Mouse (Mus musculus): ENCODE data around the gene Smarca4.
"Not testable (repeated sequence)": the region's sequence is repeated elsewhere in the genome, so short reads cannot be mapped to it uniquely, and the experiment has no call there.

Gene Smarca4

GRCm38 (mm10) chr9:21653253-21653652, 37.3 kb downstream of the Smarca4 start:
- no peak for DNase-seq (ENCODE audit: extremely low spot score, low spot score)

DNA sequence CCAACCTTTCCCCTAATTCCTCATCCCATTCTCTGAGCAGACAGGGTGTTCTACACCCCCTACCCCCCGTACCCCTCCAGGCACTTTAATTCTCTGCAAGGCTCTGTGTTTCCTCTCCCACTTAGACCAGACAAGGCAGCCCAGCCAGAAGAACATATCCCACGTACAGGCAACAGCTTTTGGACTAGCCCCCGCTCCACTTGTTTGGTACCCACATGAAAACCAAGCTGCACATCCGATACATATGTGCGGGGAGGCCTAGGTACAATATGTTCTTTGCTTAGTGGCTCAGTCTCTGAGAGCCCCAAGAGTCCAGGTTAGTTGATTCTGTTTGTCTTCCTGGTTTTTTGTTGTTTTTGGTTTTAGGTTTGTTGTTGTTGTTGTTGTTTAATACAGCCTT, 46.1 kb downstream of the Smarca4 start:
- no peak for DNase-seq (ENCODE audit: extremely low spot score, low spot score)

- no peak for DNase-seq (ENCODE audit: extremely low spot score, low spot score)
Measured at GRCm38 (mm10) chr9:21668946-21669345, 53.0 kb downstream of the Smarca4 start.

GRCm38 (mm10) chr9:21670354-21670753, 54.4 kb downstream of the Smarca4 start:
- no peak for DNase-seq (ENCODE audit: extremely low spot score, low spot score)

- DNase-seq (ENCODE audit: extremely low spot score, low spot score): no peak
Measured at GRCm38 (mm10) chr9:21671753-21672152, 55.8 kb downstream of the Smarca4 start.

- no peak for DNase-seq (ENCODE audit: extremely low spot score, low spot score)
Measured at GRCm38 (mm10) chr9:21677706-21678105, 61.7 kb downstream of the Smarca4 start.

DNA sequence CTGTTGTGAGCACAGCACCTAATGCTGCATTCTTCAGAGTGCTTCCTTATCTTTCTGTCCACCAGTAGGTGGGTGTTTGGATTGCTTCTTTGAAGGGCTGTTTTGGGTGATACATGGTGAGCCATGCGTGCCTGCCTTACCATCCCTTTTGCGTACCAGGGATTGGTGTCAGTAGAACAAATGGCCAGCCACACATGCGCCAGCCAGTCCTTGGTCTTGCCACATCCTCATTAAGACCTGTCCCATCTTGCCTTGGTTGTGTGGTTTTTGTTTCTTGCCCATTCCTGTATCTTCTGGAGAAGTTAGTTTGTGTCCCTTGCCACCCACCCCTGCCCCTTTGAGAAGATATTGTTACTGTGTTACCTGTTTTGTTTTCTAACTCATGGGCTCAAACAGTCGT, 64.5 kb downstream of the Smarca4 start:
- no peak for DNase-seq (ENCODE audit: extremely low spot score, low spot score)

- DNase-seq (ENCODE audit: extremely low spot score, low spot score): no peak
Measured at GRCm38 (mm10) chr9:21682827-21683226, 66.9 kb downstream of the Smarca4 start.

DNA sequence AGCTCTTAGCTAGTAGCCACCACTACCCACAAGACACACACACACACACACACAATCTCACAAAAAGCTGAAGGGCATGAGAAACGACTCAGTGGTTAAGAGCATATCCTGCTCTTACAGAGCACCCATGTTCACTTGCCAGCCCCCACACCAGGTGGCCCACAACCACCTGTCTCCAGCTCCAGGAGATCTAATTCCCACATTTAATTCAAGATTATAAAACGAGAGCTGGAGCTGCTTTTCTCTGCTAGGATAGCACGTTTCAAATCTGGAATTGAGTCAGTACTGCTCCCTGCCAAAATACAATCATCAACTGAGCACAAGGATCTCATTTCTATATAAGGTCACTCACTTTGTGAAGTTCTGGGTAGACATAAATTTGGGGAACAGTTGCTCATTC, 67.9 kb downstream of the Smarca4 start:
- DNase-seq (ENCODE audit: extremely low spot score, low spot score): no peak

DNA sequence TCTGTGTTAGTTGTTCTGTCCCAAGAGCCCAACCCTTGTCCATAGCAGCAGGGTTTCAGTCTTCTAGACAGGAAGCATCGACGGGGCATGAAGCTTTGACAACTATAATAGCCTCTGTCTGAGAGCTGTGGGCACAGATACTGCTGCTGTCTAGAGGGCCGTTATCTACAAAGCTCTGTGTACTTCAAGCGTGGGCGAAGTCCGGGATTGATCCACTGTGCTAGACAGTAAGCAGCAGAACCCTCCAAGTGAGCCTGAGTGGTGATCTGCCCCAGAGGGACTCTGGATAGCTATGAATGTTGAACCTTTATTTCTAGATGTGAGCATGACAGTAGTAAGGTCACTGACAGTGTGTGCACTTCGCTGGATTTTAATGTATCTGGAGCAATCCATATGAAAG, 72.6 kb downstream of the Smarca4 start:
- no peak for DNase-seq (ENCODE audit: extremely low spot score, low spot score)

DNA sequence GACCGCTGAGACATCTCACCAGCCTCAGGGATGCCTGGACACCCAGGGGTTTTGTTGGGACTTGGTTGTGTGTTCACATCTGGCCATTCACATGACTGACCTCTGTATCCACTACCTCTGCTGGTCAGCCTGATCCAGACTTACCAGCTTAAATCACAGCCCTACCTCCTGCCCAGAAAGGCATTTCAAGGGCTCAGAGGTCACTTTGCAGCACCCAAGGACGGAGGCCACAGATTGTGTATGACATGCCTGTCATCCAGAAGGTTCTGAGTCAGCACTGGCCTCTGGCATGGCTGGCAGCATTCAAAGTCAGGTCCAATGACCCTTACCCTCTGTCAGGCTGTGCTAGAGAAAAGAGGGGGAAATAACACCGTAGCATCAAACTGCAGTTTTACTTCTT, 74.1 kb downstream of the Smarca4 start:
- no peak for DNase-seq (ENCODE audit: extremely low spot score, low spot score)

- peak; percentile 34 for DNase-seq (ENCODE audit: extremely low spot score, low spot score)
Measured at GRCm38 (mm10) chr9:21691862-21692261, 75.9 kb downstream of the Smarca4 start.

DNA sequence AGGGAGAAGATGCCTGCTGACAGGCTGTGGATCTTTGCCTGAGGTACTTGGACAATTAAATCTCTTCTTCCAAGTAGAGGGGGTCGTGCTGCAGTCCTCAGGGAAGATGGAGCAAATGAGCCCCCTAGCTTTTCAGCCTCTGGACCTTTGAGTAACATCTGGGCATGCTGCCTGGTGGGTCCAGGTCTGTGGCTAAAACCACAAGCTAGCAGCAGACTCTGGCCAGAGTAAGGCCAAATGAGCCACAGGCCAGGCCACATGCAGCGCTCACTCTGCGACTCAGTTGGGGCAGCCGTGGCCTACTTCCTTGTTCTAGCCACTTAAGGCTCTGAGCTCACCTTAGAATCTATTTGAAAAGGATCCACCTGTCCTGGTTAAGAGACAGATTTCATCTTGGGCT, 76.5 kb downstream of the Smarca4 start:
- no peak for DNase-seq (ENCODE audit: extremely low spot score, low spot score)

DNA sequence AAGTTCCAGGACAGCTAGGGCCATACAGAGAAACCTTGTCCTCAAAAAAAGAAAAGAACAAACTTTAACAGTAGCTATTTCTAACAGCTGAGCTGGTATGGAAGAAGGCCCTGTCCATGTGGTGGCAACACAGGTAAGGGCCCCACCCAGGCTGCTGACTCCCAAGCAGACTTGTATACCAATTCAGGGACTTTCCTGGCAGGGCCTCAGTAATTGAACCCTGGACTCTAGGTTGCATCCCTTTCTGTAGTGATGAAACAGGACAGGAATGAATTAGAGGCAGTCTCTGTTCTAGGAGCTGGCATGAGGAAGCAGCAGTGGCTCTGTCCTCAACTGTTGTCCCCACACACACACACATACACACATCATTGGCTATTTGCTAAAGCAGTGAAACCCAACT, 78.1 kb downstream of the Smarca4 start:
- DNase-seq (ENCODE audit: extremely low spot score, low spot score): no peak

- DNase-seq (ENCODE audit: extremely low spot score, low spot score): no peak
Measured at GRCm38 (mm10) chr9:21695229-21695792, 79.3 kb downstream of the Smarca4 start.

GRCm38 (mm10) chr9:21697121-21697520, 81.2 kb downstream of the Smarca4 start:
- no peak for DNase-seq (ENCODE audit: extremely low spot score, low spot score)

DNA sequence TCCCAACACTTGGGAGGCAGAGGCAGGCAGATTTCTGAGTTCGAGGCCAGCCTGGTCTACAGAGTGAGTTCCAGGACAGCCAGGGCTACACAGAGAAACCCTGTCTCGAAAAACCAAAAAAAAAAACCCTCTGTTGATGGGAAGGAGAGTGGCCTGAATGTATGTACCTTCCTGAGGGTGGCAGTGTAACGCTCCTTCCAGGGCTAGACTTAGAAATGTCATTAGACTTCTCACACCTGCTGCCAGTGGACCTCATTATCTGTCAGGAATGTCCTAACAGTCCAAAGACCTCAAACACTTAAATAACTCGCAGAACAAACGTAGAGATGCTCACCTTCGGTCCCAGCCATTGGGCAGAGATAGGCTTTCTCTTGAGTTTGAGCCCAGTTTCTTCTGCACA, 83.3 kb downstream of the Smarca4 start:
- not testable (repeated sequence) for DNase-seq (ENCODE audit: extremely low spot score, low spot score)

DNA sequence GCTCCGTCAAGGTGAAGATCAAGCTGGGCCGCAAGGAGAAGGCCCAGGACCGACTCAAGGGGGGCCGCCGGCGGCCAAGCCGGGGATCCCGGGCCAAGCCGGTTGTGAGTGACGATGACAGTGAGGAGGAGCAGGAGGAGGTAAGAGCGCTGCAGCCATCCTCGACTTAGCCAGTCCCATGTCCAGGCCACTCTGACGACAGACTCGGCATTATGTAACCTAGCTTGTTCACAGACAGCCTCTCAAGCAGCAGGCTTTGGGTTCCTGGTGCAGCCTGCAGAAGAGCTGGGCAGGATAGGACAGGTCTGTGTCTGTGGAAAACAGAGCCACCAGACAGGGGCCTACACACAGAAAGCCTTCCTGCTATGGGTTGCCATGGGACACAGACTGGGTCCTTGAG, 85.1 kb downstream of the Smarca4 start:
- no peak for DNase-seq (ENCODE audit: extremely low spot score, low spot score)

DNA sequence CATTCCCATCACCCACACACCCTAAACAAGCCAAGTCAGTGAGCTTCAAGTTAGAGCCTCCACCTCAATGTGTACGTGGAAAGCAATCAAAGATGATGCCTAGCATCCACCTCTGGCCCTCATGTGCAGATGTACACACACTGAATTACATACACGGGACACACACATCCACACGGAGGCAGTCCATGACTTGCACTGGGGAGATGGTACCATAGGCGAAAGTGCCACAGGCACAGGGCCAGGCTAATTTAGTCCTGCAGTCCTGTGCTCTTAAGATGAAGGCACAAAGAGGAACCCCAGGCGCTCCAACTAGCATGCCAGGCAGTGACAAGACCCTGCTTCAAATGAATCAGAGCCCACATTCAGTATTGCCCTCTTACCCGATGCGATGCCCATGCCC, 87.5 kb downstream of the Smarca4 start:
- DNase-seq (ENCODE audit: extremely low spot score, low spot score): no peak

- DNase-seq (ENCODE audit: extremely low spot score, low spot score): no peak
Measured at GRCm38 (mm10) chr9:21706085-21706484, 90.1 kb downstream of the Smarca4 start.

- no peak for DNase-seq (ENCODE audit: extremely low spot score, low spot score)
Measured at GRCm38 (mm10) chr9:21706586-21707265, 90.8 kb downstream of the Smarca4 start.

DNA sequence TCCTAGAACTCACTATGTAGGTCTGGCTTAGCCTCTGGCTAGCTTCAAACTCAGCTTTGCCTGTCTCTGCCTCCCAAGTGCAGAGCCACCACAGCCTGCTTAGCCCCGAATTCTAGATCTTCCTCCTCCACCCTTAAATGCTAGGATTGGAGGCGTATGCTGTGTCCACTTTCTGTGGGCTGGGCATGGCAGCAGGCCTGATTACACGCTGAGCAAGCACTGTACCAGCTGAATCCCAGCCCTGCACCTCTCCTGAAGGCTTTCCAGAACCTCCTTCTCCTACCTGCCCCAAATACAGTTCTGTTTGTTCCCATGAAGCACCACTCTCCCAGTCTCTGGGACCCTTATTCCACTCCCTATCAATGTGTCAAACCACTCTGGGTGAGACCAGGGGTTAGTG, 93.4 kb downstream of the Smarca4 start:
- no peak for DNase-seq (ENCODE audit: extremely low spot score, low spot score)

- no peak for DNase-seq (ENCODE audit: extremely low spot score, low spot score)
Measured at GRCm38 (mm10) chr9:21715298-21715697, 99.3 kb downstream of the Smarca4 start.

All from neural tube, embryonic 10.5 days (tissue).